Mouse (Mus musculus) heart, adult 2 months (tissue): ENCODE measurements around the gene Ppp2r3a. TPM values are rescaled to one million over a fixed set of nuclear protein-coding genes. Genes with fewer than 3 reads are reported as not detected.
A peak's percentile ranks its signal among the peaks of the same experiment; 100 is the strongest.

Experiments
- DNase-seq, 2 experiments: peaks; one replicate each; pipeline ENCODE4 v3.0.0; 2021
- H3K27ac ChIP-seq: fragments of 200-600 bp; 2 replicates; pipeline ENCODE4 v1.8.1; 2022
- H3K27me3 ChIP-seq: fragments of 200-500 bp; 2 replicates; pipeline ENCODE4 v1.6.1; 2012; ENCODE audit warnings: mild to moderate bottlenecking, low read length, inconsistent platforms, mixed read lengths; ENCODE audit not compliant: control insufficient read depth, insufficient read depth
- H3K36me3 ChIP-seq: fragments of 200-500 bp; 2 replicates; pipeline ENCODE4 v1.6.1; 2012; ENCODE audit warnings: low read length, inconsistent platforms; ENCODE audit not compliant: control insufficient read depth, insufficient read depth
- H3K4me1 ChIP-seq: fragments of 200-500 bp; 2 replicates; pipeline ENCODE4 v1.6.1; 2011; ENCODE audit warnings: low read length; ENCODE audit not compliant: control insufficient read depth, insufficient read depth
- H3K4me3 ChIP-seq: fragments of 200-600 bp; 2 replicates; pipeline ENCODE4 v1.8.1; 2022
- H3K79me2 ChIP-seq: fragments of 200-500 bp; replicated peaks from 2 replicates; pipeline ENCODE4 v1.6.1; 2012; ENCODE audit warnings: mild to moderate bottlenecking, inconsistent platforms, low read length, moderate library complexity, mixed read lengths; ENCODE audit not compliant: control insufficient read depth, insufficient read depth
- H3K9ac ChIP-seq: fragments of 200-500 bp; 2 replicates; pipeline ENCODE4 v1.6.1; 2012; ENCODE audit warnings: low read depth, mild to moderate bottlenecking, control low read depth, inconsistent platforms, low read length, mixed read lengths
- CTCF ChIP-seq: fragments of 200-600 bp; IDR thresholded peaks from 2 replicates; pipeline ENCODE4 v1.8.1; 2022; ENCODE audit warnings: antibody characterized with exemption, mild to moderate bottlenecking, moderate library complexity
- EP300 ChIP-seq: fragments of 200-500 bp; IDR thresholded peaks from 2 replicates; pipeline ENCODE4 v1.6.1; 2011; ENCODE audit warnings: low read depth, low read length, control low read depth; ENCODE audit not compliant: insufficient read depth
- POLR2A ChIP-seq: fragments of 200-500 bp; IDR thresholded peaks from 2 replicates; pipeline ENCODE4 v1.6.1; 2011; ENCODE audit warnings: mild to moderate bottlenecking, low read depth, low read length, control low read depth; ENCODE audit not compliant: insufficient read depth
- WGBS: fragments of 180-500 bp; shearing (Covaris S2); methylation state at CpG from one replicate; pipeline ENCODE4 v1.1.7; 2018; 5-methylcytosine and 5-hydroxymethylcytosine counted together
- intact Hi-C: fragments of 180-260 bp; cut with DNase I; formaldehyde crosslinking; loops from one replicate; pipeline ENCODE4 v1.15.1; 2025
- polyA plus RNA-seq: library from polyadenylated mRNA; depleted of rRNA; stranded (reverse); fragments of >200 nt; gene quantifications from 2 replicates; pipeline ENCODE4 v1.2.3, GENCODE M21; 2012
- total RNA-seq, 2 experiments: library from RNA; stranded (reverse); gene quantifications; 2 replicates each; pipeline ENCODE4 v1.2.3; 2021

Gene Ppp2r3a
- total and polyA plus RNA-seq, 3 experiments: 51.7 to 215 (median 179) TPM

DNA sequence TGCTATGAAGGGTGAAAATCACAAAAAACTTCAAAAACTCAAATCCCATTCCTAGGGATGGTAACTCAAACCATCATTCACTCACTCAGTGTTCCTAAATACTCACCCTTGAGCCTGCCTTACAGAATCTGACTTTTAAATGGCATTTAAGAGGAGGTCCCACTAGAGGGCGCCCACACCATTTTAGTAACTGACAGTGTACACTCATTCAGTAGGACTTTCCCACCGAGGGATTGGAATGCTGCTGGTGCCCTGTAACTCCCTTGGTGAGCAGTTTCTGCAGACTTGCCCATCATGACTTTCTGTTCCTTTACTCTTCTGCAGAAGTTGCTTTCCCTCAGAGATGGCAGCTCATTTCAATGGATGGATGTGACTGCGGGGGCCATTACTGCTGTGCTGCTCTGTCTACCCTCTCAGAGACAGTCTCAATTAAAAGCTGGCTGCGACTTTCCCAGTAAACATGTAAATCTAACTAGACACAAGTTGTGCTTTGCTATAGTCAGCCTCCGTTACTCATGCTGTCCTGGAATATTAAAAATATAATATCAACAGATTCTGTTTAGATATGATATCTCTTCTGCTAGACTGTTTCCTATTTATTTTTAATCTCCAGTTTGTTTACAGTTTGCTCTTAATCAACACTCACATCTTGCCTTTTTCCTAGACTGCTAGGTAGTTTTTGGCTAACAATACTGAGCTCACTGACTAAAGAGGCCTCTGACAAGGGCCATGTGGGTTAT, 69.5 kb downstream of the Ppp2r3a start:
- 34% methylated on average over 5 of the region's 5 CpGs for WGBS
- intact Hi-C loops: loop anchor here (1.0 to 5.0 kb wide), 4 partner anchors 15 to 215 kb away; partner anchors contain the start of gene Ppp2r3a
- TF ChIP-seq POLR2A (no peak), CTCF (peak; percentile 94), EP300 (peak; percentile 63; the same call in 1 of the 2 replicates)

DNA sequence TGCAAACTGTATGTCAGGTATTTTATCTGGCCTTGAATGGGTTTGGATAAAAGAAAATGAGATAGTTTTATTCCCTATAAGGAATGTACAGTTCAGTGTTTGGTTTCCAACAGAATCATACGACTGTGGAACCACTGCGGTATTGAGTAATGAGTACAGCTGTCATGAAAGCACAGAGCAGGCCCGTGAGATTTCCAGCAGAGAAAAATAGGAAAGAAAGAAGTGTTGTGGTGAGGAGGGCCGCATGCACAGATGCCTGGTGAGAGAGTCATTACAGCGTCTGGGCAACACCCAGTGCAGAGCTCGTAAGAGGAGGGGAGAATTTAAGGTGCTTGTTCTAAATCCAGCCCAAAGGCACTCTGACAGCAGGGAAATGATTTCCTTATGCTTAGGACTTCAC, 70.3 kb downstream of the Ppp2r3a start:
- no peak for TF ChIP-seq CTCF
- no peak for TF ChIP-seq POLR2A
- TF ChIP-seq EP300: no peak
- H3K9ac ChIP-seq: no peak overlapping the region
- peaks cover 31% of the 10 kb centered on the region for H3K36me3 ChIP-seq
- no peaks in the 10 kb centered on the region for H3K27me3 ChIP-seq
- intact Hi-C loops: loop anchor here (5.0 kb wide), 1 partner anchor 216 kb away; no protein-coding TSS in a partner anchor
- no peak overlapping the region; the same call in 1 of the 2 replicates for H3K27ac ChIP-seq
- WGBS: 68% methylated on average over 6 of the region's 6 CpGs
- no peak for DNase-seq
- H3K4me3 ChIP-seq: no peak overlapping the region
- 0 out of 2 replicates have a peak, but pooled peaks cover 1% of the 10 kb centered on the region for H3K79me2 ChIP-seq
- H3K4me1 ChIP-seq: peaks cover 3% of the 10 kb centered on the region; the same call in 1 of the 2 replicates

More for the DNA sequence above, 69.5 kb downstream of the Ppp2r3a start:
- no peak overlapping the region for H3K9ac ChIP-seq
- 0 out of 2 replicates have a peak, but pooled peaks cover 1% of the 10 kb centered on the region for H3K79me2 ChIP-seq
- DNase-seq: peak; percentile 77 to 80
- H3K4me1 ChIP-seq: peaks cover 3% of the 10 kb centered on the region; the same call in 1 of the 2 replicates
- peaks cover 31% of the 10 kb centered on the region for H3K36me3 ChIP-seq
- H3K27ac ChIP-seq: no peak overlapping the region
- H3K4me3 ChIP-seq: no peak overlapping the region
- no peaks in the 10 kb centered on the region for H3K27me3 ChIP-seq

DNA sequence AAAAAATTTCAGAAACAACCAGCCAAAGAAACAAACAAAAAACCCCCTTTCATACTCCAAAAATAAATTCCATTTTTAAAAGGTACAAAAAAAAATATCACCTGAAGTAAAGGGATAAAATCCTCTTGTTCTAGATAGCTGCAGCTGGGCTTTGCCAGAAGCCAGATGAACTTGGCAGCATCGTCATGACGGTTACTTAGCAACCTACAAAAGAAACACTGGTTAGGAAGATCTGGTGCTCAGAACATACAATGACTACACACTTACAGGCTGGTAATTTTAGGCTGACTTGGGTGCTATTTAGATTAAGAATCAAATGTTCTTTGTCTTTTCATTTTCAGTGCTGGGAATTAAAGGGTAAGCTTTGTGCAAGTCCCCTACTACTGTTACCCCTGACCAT, 71.4 kb downstream of the Ppp2r3a start:
- Histone ChIP-seq H3K4me3 (no peak overlapping the region), H3K9ac (no peak overlapping the region), H3K27ac (peak overlapping the region; percentile 49), H3K4me1 (peaks cover 3% of the 10 kb centered on the region; the same call in 1 of the 2 replicates), H3K36me3 (peaks cover 31% of the 10 kb centered on the region), H3K27me3 (no peaks in the 10 kb centered on the region), H3K79me2 (no peaks in the 10 kb centered on the region)
- peak in 1 of 2 experiments; percentile 63 for DNase-seq
- WGBS: 37% methylated on average over 2 of the region's 2 CpGs
- intact Hi-C loops: loop anchor here (5.0 kb wide), 1 partner anchor 217 kb away; no protein-coding TSS in a partner anchor
- TF ChIP-seq POLR2A (no peak), CTCF (no peak), EP300 (no peak)

DNA sequence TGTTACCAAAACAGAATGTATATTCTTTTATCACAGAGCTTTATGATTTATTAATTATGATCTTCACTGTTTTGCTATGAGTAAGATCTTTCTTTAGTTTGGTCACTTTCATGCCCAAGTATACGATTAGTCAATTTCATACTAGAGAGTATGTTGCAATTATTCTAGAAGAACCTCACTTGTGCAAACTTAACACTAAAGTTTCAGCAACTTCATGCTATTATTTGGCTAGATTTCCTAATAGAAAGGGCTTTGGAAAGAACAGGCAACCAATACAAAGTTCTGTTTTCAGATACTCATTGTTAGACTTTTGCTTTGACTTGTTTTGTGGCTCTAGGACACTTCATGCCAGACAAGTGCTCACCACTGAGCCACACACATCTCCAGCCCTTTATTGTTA, 91.0 kb downstream of the Ppp2r3a start:
- Histone ChIP-seq H3K9ac (no peak overlapping the region), H3K4me3 (no peak overlapping the region), H3K27me3 (no peaks in the 10 kb centered on the region), H3K27ac (no peak overlapping the region), H3K4me1 (no peaks in the 10 kb centered on the region), H3K36me3 (peaks cover 5% of the 10 kb centered on the region), H3K79me2 (no peaks in the 10 kb centered on the region)
- whole genome bisulfite sequencing: 91% methylated on average over 1 of the region's 1 CpGs
- no peak for DNase-seq
- TF ChIP-seq POLR2A (no peak), CTCF (no peak), EP300 (no peak)
- intact Hi-C loops: no loop called here

DNA sequence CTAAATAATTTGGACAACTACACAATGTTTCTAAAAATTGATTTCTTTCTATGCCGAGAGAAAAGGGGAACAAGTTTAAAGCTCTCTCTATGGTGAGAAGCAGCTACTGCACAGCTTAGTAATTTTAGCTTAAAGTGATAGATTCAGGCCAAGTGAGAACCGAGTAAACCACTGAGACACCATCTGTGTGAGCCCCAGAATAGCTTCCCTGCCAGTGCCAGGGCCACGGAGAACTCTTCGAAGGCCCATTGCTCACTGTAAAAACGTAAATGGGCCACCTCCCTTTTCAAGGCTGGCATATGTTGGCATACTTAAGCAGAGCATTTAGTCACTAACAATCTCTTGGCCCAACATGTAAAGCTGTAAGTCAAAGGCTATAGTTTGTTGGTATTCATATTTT, 91.5 kb downstream of the Ppp2r3a start:
- H3K4me3 ChIP-seq: no peak overlapping the region
- H3K36me3 ChIP-seq: peaks cover 5% of the 10 kb centered on the region
- no peaks in the 10 kb centered on the region for H3K27me3 ChIP-seq
- no peaks in the 10 kb centered on the region for H3K4me1 ChIP-seq
- 41% methylated on average over 5 of the region's 5 CpGs for WGBS
- H3K9ac ChIP-seq: no peak overlapping the region
- DNase-seq: no peak
- no peak overlapping the region for H3K27ac ChIP-seq
- intact Hi-C loops: no loop called here
- TF ChIP-seq POLR2A (no peak), CTCF (no peak), EP300 (no peak)
- H3K79me2 ChIP-seq: no peaks in the 10 kb centered on the region

DNA sequence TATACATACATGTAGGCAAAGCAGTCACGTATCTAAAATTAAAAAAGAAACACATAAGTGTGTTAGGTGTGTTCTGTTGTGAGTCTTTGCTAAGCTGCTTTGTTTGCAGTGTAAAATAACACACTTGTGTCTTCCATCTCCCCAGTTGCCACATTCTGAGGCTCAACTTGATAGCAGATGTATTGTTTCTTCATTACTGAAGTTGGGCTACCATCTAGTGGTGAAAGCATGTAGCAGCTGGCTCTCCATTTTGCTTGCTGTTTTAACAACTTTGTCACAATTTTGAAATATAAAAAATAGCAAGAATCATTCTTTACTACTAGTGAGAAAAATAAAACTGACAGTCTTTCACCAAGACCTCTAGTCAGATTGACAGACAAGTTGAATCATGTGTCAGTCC, 92.2 kb downstream of the Ppp2r3a start:
- H3K4me3 ChIP-seq: no peak overlapping the region
- no peak overlapping the region for H3K27ac ChIP-seq
- no peak for DNase-seq
- TF ChIP-seq CTCF (peak; percentile 90), EP300 (no peak)
- peaks cover 5% of the 10 kb centered on the region for H3K36me3 ChIP-seq
- no peak overlapping the region for H3K9ac ChIP-seq
- no peaks in the 10 kb centered on the region for H3K79me2 ChIP-seq
- H3K4me1 ChIP-seq: no peaks in the 10 kb centered on the region
- no peaks in the 10 kb centered on the region for H3K27me3 ChIP-seq
- WGBS: 100% methylated on average over 1 of the region's 1 CpGs
- intact Hi-C loops: loop anchor here (5.0 to 10.0 kb wide), 4 partner anchors 245 to 712 kb away; partner anchors contain the start of gene Nck1
